ENCODE assay signal across 16 mouse cellular contexts in the genomic region with DNA sequence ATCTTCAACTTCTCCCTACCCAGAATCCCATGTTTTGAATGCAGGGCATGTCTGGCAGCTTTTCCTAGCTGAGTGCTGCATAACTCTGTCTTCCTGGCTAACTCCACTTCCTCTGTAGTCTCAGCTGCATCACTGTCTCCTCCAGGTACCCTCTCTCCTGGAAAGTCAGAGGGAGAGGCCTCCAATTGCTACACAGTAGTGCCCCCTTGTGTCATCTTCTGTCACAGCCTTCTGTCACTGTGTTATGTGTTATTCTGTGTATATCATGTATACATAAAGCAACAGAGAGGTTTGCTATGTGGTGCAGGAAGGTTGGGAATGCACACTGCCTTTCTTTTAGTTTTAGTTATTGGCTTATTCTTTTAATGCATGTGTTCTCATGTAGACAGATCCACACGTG.
DNase-seq lines count a peak whose midpoint lies in the region; ATAC-seq and TF ChIP-seq lines count a peak whose summit lies in the region.
"Had no signal": no experiment of that assay in that cellular context is flagged by ENCODE, and none has a peak within 500 bp of the region (broad histone marks: within the 10 kb centered on the region; RNA-seq: fewer than 3 reads in every experiment).

No protein-coding gene starts in this region.

- H3K36me3 ChIP-seq in liver, postnatal 0 days (replicated peaks; ENCODE audit: insufficient read depth, low read length): no peaks in the 10 kb centered on the region
- H3K36me3 ChIP-seq in liver, embryonic 12.5 days: no peaks in the 10 kb centered on the region
- no peaks in the 10 kb centered on the region for H3K36me3 ChIP-seq in thymus, adult 2 months (ENCODE audit: control insufficient read depth, insufficient read depth, low read length)
- H3K36me3 ChIP-seq: G1E; hindbrain, embryonic 13.5 days had no signal

- TF ChIP-seq CTCF in liver, postnatal 0 days (IDR thresholded peaks at IDR 0.05; ENCODE audit: low read depth): peak; percentile 40
- peak; percentile 6; the same call in 1 of the 2 replicates for TF ChIP-seq CTCF in brain, embryonic 14.5 days (IDR thresholded peaks at IDR 0.05; ENCODE audit: borderline replicate concordance, extremely low read depth, insufficient read depth, insufficient read length)
- TF ChIP-seq CTCF in thymus, adult 2 months (IDR thresholded peaks at IDR 0.05; ENCODE audit: borderline replicate concordance, control insufficient read depth, extremely low read depth, insufficient read depth, low read length, poor library complexity): no peak

- H3K9me3 ChIP-seq in liver, postnatal 0 days (ENCODE audit: low read length): no peaks in the 10 kb centered on the region
- no peaks in the 10 kb centered on the region for H3K9me3 ChIP-seq in liver, embryonic 12.5 days (replicated peaks)
- H3K9me3 ChIP-seq: G1E; hindbrain, embryonic 13.5 days; megakaryocyte, embryonic 14.5 days had no signal

- no peak for ATAC-seq in liver, postnatal 0 days
- ATAC-seq in liver, embryonic 12.5 days: no peak

- no peak overlapping the region for H3K4me2 ChIP-seq in liver, postnatal 0 days (ENCODE audit: low read depth, low read length)
- H3K4me2 ChIP-seq in liver, embryonic 12.5 days: no peak overlapping the region
- H3K4me2 ChIP-seq: hindbrain, embryonic 13.5 days had no signal

- no peak overlapping the region for H3K9ac ChIP-seq in liver, postnatal 0 days (replicated peaks)
- no peak overlapping the region for H3K9ac ChIP-seq in liver, embryonic 12.5 days
- H3K9ac ChIP-seq: hindbrain, embryonic 13.5 days had no signal

- no peak overlapping the region for H3K4me3 ChIP-seq in liver, postnatal 0 days (ENCODE audit: low read depth, low read length)
- H3K4me3 ChIP-seq in liver, embryonic 12.5 days: no peak overlapping the region
- no peak overlapping the region for H3K4me3 ChIP-seq in thymus, adult 2 months (ENCODE audit: control insufficient read depth, insufficient read depth, low read length)
- H3K4me3 ChIP-seq: erythroblast, embryonic 14.5 days; hindbrain, embryonic 13.5 days; megakaryocyte, embryonic 14.5 days had no signal

- TF ChIP-seq EP300 in liver, postnatal 0 days (IDR thresholded peaks at IDR 0.05; ENCODE audit: low read depth): no peak

- H3K27ac ChIP-seq in liver, postnatal 0 days (ENCODE audit: low read depth): no peak overlapping the region
- H3K27ac ChIP-seq in liver, embryonic 12.5 days: no peak overlapping the region
- H3K27ac ChIP-seq in thymus, adult 2 months (ENCODE audit: control insufficient read depth, insufficient read depth, low read length): no peak overlapping the region
- H3K27ac ChIP-seq: hindbrain, embryonic 13.5 days had no signal

- H3K4me1 ChIP-seq in liver, postnatal 0 days (ENCODE audit: insufficient read depth): no peaks in the 10 kb centered on the region
- H3K4me1 ChIP-seq in liver, embryonic 12.5 days: no peaks in the 10 kb centered on the region
- 0 out of 2 replicates have a peak, but pooled peaks cover 3% of the 10 kb centered on the region for H3K4me1 ChIP-seq in thymus, adult 2 months (replicated peaks; ENCODE audit: control insufficient read depth, insufficient read depth, low read length)
- H3K4me1 ChIP-seq: hindbrain, embryonic 13.5 days; megakaryocyte, embryonic 14.5 days had no signal

- TF ChIP-seq POLR2A in brain, embryonic 14.5 days (IDR thresholded peaks at IDR 0.05; ENCODE audit: borderline replicate concordance, extremely low read depth, insufficient read depth, insufficient read length, poor library complexity, severe bottlenecking): no peak
- TF ChIP-seq POLR2A in thymus, adult 2 months (IDR thresholded peaks at IDR 0.05; ENCODE audit: control insufficient read depth, extremely low read depth, insufficient read depth, low read length, poor library complexity): no peak

- 59% methylated on average over 1 of the region's 1 CpGs for WGBS in liver, postnatal 0 days (ENCODE audit: insufficient replicate concordance)
- WGBS in liver, embryonic 12.5 days (ENCODE audit: insufficient replicate concordance): 41% methylated on average over 1 of the region's 1 CpGs
- 53% methylated on average over 1 of the region's 1 CpGs for WGBS in thymus, adult 2 months

- no peaks in the 10 kb centered on the region for H3K27me3 ChIP-seq in liver, postnatal 0 days (ENCODE audit: insufficient read depth, low read length)
- no peaks in the 10 kb centered on the region for H3K27me3 ChIP-seq in liver, embryonic 12.5 days (replicated peaks)
- H3K27me3 ChIP-seq in thymus, adult 2 months (ENCODE audit: control insufficient read depth, insufficient read depth, low read length): no peaks in the 10 kb centered on the region
- H3K27me3 ChIP-seq: hindbrain, embryonic 13.5 days; megakaryocyte, embryonic 14.5 days had no signal

- peak; percentile 46 to 55 for DNase-seq in cerebellum, postnatal 14 days
- DNase-seq in cerebellum, adult 11 months: no peak
- no peak for DNase-seq in liver, postnatal 0 days
- DNase-seq in brain, embryonic 14.5 days (ENCODE audit: low read depth): no peak
- DNase-seq in thymus, adult 2 months: peak; percentile 28
- no peak for DNase-seq in adrenal gland, postnatal 4 days (ENCODE audit: low spot score in 2 of 2)
- DNase-seq in kidney, postnatal 14 days: no peak
- DNase-seq: adrenal gland, postnatal 14 days; gastrocnemius, postnatal 36 days; kidney, adult 2 months; lung, adult 18-20 months had no signal

Comparison
In these comparisons a context has a peak if more than half of its experiments do, and no peak if none do; other contexts are left out.
1. DNase-seq: peak in cerebellum, postnatal 14 days (2 of 2) and thymus, adult 2 months (single experiment); none in cerebellum, adult 11 months (single experiment), liver, postnatal 0 days (single experiment), brain, embryonic 14.5 days (single experiment), adrenal gland, postnatal 4 days (0 of 2) and kidney, postnatal 14 days (single experiment).